Mouse (Mus musculus) kidney, postnatal 14 days (tissue): ENCODE results near the gene Tmem258.
A peak's percentile ranks its signal among the peaks of the same experiment; 100 is the strongest.

Source experiments
- DNase-seq: peaks from one replicate; pipeline ENCODE4 v3.0.0; 2022; ENCODE audit warnings: mixed read lengths

Gene Tmem258

GRCm38 (mm10) chr19:10224637-10225453 lies 21.0 kb downstream of the Tmem258 start:
- no peak for DNase-seq

GRCm38 (mm10) chr19:10225767-10226166 lies 22.0 kb downstream of the Tmem258 start:
- peak; percentile 56 for DNase-seq

GRCm38 (mm10) chr19:10231016-10231415 lies 27.2 kb downstream of the Tmem258 start:
- peak; percentile 42 for DNase-seq

- DNase-seq, result no peak
Measured at GRCm38 (mm10) chr19:10231871-10232270, 28.1 kb downstream of the Tmem258 start.

GRCm38 (mm10) chr19:10232327-10233017 lies 28.7 kb downstream of the Tmem258 start:
- DNase-seq, result no peak

- DNase-seq, result peak; percentile 68
Measured at GRCm38 (mm10) chr19:10235784-10236565, 32.2 kb downstream of the Tmem258 start.

GRCm38 (mm10) chr19:10238477-10238876 lies 34.7 kb downstream of the Tmem258 start:
- DNase-seq, result no peak

GRCm38 (mm10) chr19:10239419-10239818 lies 35.6 kb downstream of the Tmem258 start:
- DNase-seq, result no peak

- no peak for DNase-seq
Measured at GRCm38 (mm10) chr19:10239975-10240653, 36.3 kb downstream of the Tmem258 start.

GRCm38 (mm10) chr19:10240654-10241305 lies 37.0 kb downstream of the Tmem258 start, which contains the start of gene Myrf:
TSS of gene Myrf (minus strand) at chr19:10240748.
- peak; percentile 83 for DNase-seq

- DNase-seq, result no peak
Measured at GRCm38 (mm10) chr19:10242916-10243315, 39.1 kb downstream of the Tmem258 start.

GRCm38 (mm10) chr19:10244183-10244582 lies 40.4 kb downstream of the Tmem258 start:
- DNase-seq, result peak; percentile 59

GRCm38 (mm10) chr19:10247165-10247564 lies 43.4 kb downstream of the Tmem258 start:
- DNase-seq, result no peak

- peak; percentile 34 for DNase-seq
Measured at GRCm38 (mm10) chr19:10248128-10248527, 44.3 kb downstream of the Tmem258 start.
